Mouse (Mus musculus): ENCODE data around the gene Nfasc. TPM values are rescaled to one million over a fixed set of nuclear protein-coding genes. Genes with fewer than 3 reads are reported as not detected.

Gene Nfasc
- polyA plus RNA-seq, 1 experiment from 2014 or later, result 0.46 TPM

DNA sequence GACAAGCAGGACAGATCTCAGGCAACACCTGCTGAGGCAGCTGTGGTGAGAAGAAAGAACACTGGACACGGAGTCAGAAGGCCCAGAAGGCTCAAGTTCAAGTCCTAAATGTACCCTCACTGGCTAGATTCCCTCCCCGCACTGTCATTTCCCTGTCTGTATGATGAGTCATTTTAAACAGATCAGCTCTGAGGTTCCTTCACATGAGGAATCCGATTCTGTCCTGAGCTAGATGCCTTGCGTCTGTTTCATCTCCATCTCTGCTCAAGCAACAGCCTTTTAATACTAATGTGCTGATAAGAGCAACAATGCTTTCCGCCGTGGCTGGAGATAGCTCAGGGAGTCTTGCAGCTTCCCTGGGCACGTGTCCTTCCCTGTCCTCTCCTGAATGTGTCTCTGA is 175.8 kb downstream of the Nfasc start:
- H3K36me3 ChIP-seq, result no peaks in the 10 kb centered on the region
- peaks cover 29% of the 10 kb centered on the region for H3K27me3 ChIP-seq (replicated peaks)
- H3K9me3 ChIP-seq (replicated peaks), result no peaks in the 10 kb centered on the region
- H3K4me1 ChIP-seq (replicated peaks), result peaks cover 22% of the 10 kb centered on the region
- no peak overlapping the region for H3K4me3 ChIP-seq
- no peak overlapping the region for H3K9ac ChIP-seq
- 18% methylated on average over 7 of the region's 7 CpGs for WGBS
- no peak overlapping the region for H3K4me2 ChIP-seq
- no peak for ATAC-seq (ENCODE audit: insufficient number of reproducible peaks, low FRiP score)
- no peak overlapping the region for H3K27ac ChIP-seq (ENCODE audit: poor library complexity, severe bottlenecking)

DNA sequence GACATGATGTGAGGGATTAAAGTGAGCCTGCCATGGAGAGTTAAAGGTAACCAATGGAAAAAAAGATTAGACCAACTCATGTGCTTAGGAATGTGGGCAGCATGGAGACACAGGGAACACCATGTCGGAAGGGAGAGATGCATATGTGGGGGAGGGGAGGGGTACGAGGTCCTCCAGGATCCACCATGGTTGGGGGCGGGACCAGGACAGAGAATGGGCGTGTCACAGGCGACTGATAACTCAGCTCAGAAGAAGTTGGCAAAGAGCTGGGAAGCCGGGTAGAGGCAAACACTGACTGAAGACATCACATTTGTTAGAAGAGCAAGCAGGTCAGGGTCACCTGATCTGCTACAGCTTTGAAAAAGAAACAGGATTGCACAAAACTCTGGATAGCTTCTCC is 176.7 kb downstream of the Nfasc start:
- 25% methylated on average over 6 of the region's 6 CpGs for WGBS
- peaks cover 29% of the 10 kb centered on the region for H3K27me3 ChIP-seq (replicated peaks)

DNA sequence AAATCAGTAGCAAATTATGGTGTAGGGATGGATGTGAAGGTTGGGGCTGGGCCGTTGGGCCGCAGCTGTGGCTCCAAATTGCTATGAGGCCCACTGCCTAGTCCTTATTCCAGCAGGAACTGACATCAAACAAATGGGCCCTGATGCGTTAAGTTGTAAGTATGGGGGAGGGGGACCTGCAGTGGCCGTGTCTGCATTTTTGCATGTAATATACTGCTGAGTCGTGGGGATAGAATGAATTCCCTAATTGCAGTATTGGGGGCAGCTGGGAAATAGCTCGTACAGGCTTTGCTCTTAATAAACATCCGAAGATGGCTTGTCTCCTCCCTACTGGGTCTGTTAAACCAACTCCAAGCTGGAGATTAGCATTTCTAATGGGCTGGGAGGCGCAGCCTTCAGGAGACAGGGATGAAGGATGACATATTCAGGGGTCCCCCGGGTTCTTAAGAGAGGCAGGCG is 179.2 kb downstream of the Nfasc start:
- H3K4me3 ChIP-seq, result no peak overlapping the region
- no peak overlapping the region for H3K4me2 ChIP-seq
- H3K27me3 ChIP-seq (replicated peaks), result peaks cover 37% of the 10 kb centered on the region
- 45% methylated on average over 10 of the region's 10 CpGs for WGBS
- no peak for ATAC-seq (ENCODE audit: insufficient number of reproducible peaks, low FRiP score)
- H3K9ac ChIP-seq, result no peak overlapping the region
- peaks cover 38% of the 10 kb centered on the region for H3K4me1 ChIP-seq (replicated peaks)
- no peaks in the 10 kb centered on the region for H3K9me3 ChIP-seq (replicated peaks)
- no peaks in the 10 kb centered on the region for H3K36me3 ChIP-seq
- H3K27ac ChIP-seq (ENCODE audit: poor library complexity, severe bottlenecking), result no peak overlapping the region

More for the DNA sequence above, 176.7 kb downstream of the Nfasc start:
- Histone ChIP-seq H3K4me1 (replicated peaks) (peaks cover 22% of the 10 kb centered on the region), H3K36me3 (no peaks in the 10 kb centered on the region), H3K27ac (ENCODE audit: poor library complexity, severe bottlenecking) (no peak overlapping the region), H3K4me2 (no peak overlapping the region), H3K9ac (no peak overlapping the region), H3K9me3 (replicated peaks) (no peaks in the 10 kb centered on the region), H3K4me3 (no peak overlapping the region)
- no peak for ATAC-seq (ENCODE audit: insufficient number of reproducible peaks, low FRiP score)

DNA sequence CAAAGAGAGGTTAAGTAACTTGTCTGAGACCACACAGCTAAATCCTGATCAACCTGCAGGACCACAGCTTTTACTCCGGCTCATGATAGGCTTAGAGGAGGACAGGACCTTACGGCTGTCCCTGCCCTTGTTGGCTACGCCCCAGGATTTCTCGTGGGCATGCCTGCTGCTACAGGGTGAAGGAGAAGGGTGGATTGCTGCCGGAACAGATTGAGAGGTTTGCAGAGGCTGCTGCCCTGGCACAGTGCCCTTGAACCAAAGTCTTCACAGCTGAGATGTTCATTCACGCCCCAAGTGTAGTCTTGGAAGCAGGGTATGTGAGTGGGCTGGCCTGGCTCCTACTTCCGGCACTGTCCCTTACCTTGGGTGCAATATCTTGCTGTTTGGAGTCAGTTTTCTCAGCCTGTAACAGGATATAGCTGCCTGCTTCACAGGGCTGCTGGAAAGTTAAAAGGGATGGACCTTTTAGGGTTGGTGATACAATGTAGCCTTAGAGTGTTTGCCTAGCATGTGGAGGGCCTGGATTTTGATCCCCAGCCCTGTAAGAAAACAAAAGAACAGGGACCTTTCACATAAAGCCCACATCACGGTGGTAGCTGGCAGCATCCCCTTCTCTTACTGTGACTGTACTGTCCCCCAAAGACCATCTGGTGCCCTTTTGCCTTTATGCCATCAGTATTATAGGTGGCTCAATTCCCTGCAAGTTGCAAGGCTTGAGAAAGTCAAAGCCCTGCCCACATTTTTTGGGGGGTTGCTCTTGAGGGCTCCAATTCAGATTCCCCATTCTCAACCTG is 180.5 kb downstream of the Nfasc start:
- no peaks in the 10 kb centered on the region for H3K9me3 ChIP-seq (replicated peaks)
- no peak overlapping the region for H3K4me2 ChIP-seq
- peaks cover 37% of the 10 kb centered on the region for H3K27me3 ChIP-seq (replicated peaks)
- H3K27ac ChIP-seq (ENCODE audit: poor library complexity, severe bottlenecking), result no peak overlapping the region
- H3K4me3 ChIP-seq, result no peak overlapping the region
- H3K4me1 ChIP-seq (replicated peaks), result peaks cover 37% of the 10 kb centered on the region
- 71% methylated on average over 8 of the region's 8 CpGs for WGBS
- H3K9ac ChIP-seq, result no peak overlapping the region
- no peaks in the 10 kb centered on the region for H3K36me3 ChIP-seq
- ATAC-seq (ENCODE audit: insufficient number of reproducible peaks, low FRiP score), result no peak

DNA sequence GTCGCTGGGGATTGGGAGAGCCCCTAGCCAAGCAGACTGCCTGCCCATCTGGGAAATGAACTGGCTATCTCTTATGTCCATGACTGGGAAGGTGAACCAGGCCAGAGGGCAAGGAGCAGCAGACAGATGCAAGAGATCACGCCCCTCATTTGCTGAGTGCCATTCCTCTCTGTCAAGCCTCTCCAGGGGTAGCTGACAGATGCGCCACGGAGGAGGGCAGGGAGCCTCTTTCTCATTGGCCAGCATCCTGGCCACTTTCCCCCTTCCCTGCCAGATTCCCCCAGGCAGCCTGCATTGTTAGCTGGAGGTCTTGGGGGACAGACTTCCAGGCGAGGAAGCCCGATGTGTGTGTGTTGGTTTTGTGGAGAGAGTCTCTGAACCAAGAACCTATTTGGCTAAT is 182.6 kb downstream of the Nfasc start:
- Histone ChIP-seq H3K4me2 (no peak overlapping the region), H3K27me3 (replicated peaks) (peaks cover 36% of the 10 kb centered on the region), H3K36me3 (no peaks in the 10 kb centered on the region), H3K4me3 (no peak overlapping the region), H3K4me1 (replicated peaks) (peaks cover 24% of the 10 kb centered on the region), H3K27ac (ENCODE audit: poor library complexity, severe bottlenecking) (no peak overlapping the region), H3K9me3 (replicated peaks) (no peaks in the 10 kb centered on the region), H3K9ac (no peak overlapping the region)
- no peak for ATAC-seq (ENCODE audit: insufficient number of reproducible peaks, low FRiP score)
- WGBS, result 21% methylated on average over 6 of the region's 6 CpGs

DNA sequence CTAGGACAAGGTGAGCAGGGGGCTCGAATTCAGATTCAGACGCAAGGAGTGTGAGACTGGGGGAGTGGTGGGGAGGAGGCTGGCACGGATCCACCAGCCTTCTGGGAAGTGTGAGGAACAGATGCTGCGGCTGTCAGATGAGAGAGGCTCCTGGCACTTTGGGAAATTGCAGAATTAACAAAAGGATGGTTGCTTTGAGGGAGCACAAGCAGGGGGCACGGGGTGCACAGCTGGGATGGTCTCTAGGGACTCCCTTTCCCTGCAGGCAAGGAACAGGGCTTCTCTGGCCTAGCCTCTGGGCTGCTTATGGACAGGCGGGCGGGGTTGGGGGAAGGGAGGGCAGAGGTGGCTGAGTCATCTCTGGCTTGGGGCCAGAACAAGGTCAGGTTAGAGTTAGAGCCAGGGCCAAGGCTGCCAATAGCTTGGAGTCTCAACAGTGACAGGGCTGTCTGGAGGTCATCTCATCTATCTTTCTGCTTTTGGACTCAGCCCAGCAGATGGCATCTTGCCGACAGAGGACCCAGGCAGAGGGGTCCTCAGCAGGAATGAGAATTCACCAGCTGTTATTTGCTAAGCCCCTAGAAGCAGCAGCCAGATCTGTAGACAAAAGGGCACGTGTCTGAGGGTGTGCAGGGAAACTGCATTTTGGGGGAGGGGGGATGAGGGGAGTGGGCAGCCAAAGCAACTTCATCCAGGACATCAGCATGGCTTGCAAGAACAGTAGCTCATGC is 183.5 kb downstream of the Nfasc start:
- H3K27ac ChIP-seq (ENCODE audit: poor library complexity, severe bottlenecking), result no peak overlapping the region
- peaks cover 33% of the 10 kb centered on the region for H3K27me3 ChIP-seq (replicated peaks)
- ATAC-seq (ENCODE audit: insufficient number of reproducible peaks, low FRiP score), result peak; percentile 85
- peak overlapping the region; percentile 43 for H3K9ac ChIP-seq
- H3K4me1 ChIP-seq (replicated peaks), result peaks cover 24% of the 10 kb centered on the region
- WGBS, result 17% methylated on average over 9 of the region's 9 CpGs
- H3K4me3 ChIP-seq, result no peak overlapping the region
- H3K36me3 ChIP-seq, result no peaks in the 10 kb centered on the region
- H3K9me3 ChIP-seq (replicated peaks), result no peaks in the 10 kb centered on the region
- H3K4me2 ChIP-seq, result peak overlapping the region; percentile 20; the same call in 1 of the 2 replicates

DNA sequence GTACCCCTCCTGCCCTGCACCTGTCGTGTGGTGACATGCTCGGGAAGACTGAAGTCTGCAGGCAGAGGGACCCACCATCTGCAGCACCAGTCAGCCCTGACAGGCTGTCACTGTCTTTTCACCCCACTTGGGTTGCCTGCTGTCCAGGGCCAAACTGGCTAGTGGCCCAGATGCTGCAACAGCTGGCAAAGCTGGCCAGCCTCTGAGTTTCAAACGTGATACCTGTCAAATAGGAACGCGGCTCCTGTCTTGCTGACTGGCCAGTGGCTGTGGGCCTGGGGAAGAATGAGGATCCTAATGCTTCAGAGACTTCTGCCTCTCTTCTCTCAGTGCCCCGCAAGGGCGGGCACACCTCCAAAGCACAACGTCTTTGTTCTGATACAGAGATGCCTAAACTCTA is 197.8 kb downstream of the Nfasc start:
- H3K4me1 ChIP-seq (replicated peaks), result peaks cover 17% of the 10 kb centered on the region
- ATAC-seq (ENCODE audit: insufficient number of reproducible peaks, low FRiP score), result no peak
- H3K9ac ChIP-seq, result no peak overlapping the region
- H3K4me2 ChIP-seq, result no peak overlapping the region
- H3K9me3 ChIP-seq (replicated peaks), result no peaks in the 10 kb centered on the region
- peaks cover 81% of the 10 kb centered on the region for H3K27me3 ChIP-seq (replicated peaks)
- H3K27ac ChIP-seq (ENCODE audit: poor library complexity, severe bottlenecking), result no peak overlapping the region
- H3K36me3 ChIP-seq, result no peaks in the 10 kb centered on the region
- no peak overlapping the region for H3K4me3 ChIP-seq
- 68% methylated on average over 8 of the region's 8 CpGs for WGBS

DNA sequence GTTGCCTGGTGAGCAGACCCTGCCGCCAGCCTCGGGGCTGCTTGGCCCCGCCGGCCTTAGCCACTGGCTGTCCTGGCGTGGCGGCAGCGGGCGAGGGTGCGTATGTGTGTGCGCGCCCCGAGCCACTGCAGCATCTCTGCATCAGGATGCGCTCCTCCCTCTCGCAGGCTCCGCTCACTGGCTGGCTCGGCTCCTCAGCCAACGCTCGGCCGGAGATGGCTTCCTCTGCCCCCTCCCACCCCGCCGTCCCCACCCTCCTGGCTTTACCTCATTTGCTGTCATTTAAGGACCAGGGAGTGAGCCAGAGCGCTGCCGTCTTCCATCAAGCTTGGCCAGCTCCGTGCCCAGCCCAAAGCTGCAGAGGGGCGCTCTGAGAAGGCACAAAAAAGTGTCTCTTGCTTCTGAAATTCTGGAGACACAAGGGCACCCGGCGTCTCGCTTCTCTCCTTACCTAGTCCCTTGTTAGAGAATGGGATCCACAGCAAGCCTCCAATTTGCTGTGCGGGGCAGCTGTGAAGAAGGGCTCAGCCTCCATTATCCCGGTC is 198.8 kb downstream of the Nfasc start, which contains the start of gene Cntn2:
TSS of gene Cntn2 (minus strand) at position 495 of the 545 bp plus-strand sequence.
- Histone ChIP-seq H3K27ac (ENCODE audit: poor library complexity, severe bottlenecking) (no peak within 1 kb of the TSS), H3K4me1 (replicated peaks) (peaks cover 17% of the 10 kb centered on the region), H3K36me3 (no peaks in the 10 kb centered on the region), H3K9me3 (replicated peaks) (no peaks in the 10 kb centered on the region), H3K9ac (no peak within 1 kb of the TSS), H3K4me3 (peak within 1 kb of the TSS; percentile 18), H3K27me3 (replicated peaks) (peaks cover 81% of the 10 kb centered on the region), H3K4me2 (peak within 1 kb of the TSS; percentile 54)
- ATAC-seq (ENCODE audit: insufficient number of reproducible peaks, low FRiP score), result no peak
- 2% methylated on average over 30 of the region's 30 CpGs for WGBS

DNA sequence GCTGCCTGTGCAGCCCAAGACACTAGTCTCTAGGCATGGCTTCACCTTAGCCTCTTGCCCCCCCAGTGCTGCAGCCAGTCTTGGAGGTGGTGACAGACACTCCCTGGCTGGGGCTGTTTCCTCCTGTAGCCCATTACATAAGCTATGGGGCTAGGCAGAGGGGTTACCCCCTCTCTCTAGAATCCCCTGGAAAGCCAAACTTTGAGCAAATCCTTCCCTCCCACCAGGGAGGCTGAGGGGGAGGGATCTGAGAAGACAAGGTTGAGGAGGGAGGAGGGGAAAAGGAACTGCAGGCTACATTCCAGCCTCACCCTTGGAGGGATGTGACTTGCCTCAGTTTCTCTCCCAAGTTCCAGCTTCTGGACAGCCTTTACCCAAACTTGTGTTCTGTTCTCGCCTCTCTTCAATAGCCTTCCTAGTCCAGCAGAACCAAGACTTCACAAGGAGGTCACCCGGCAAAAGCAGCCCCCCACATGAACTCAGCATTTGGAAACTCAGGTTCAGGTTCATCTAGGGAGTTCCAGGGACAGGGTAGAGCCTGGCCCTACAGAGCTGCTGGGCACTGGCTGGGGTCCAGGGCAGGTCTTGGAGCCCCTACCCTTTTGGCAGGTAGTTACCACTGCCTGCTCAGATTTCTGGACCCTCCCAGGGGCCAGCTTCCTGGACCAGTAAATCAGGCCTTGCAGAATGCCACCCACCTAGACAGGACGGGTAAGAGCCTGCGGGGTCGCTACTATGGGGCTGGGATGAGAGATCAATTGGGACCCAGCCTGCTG is 199.6 kb downstream of the Nfasc start:
- peaks cover 81% of the 10 kb centered on the region for H3K27me3 ChIP-seq (replicated peaks)
- no peak overlapping the region for H3K9ac ChIP-seq
- 0 out of 2 replicates have a peak overlapping the region, but pooled peaks have one; percentile 54 for H3K4me2 ChIP-seq
- ATAC-seq (ENCODE audit: insufficient number of reproducible peaks, low FRiP score), result 0 out of 2 replicates have a peak, but pooled peaks have one; percentile 27
- H3K4me1 ChIP-seq (replicated peaks), result peaks cover 17% of the 10 kb centered on the region
- H3K4me3 ChIP-seq, result no peak overlapping the region
- 13% methylated on average over 5 of the region's 5 CpGs for WGBS
- no peak overlapping the region for H3K27ac ChIP-seq (ENCODE audit: poor library complexity, severe bottlenecking)
- no peaks in the 10 kb centered on the region for H3K36me3 ChIP-seq
- no peaks in the 10 kb centered on the region for H3K9me3 ChIP-seq (replicated peaks)

DNA sequence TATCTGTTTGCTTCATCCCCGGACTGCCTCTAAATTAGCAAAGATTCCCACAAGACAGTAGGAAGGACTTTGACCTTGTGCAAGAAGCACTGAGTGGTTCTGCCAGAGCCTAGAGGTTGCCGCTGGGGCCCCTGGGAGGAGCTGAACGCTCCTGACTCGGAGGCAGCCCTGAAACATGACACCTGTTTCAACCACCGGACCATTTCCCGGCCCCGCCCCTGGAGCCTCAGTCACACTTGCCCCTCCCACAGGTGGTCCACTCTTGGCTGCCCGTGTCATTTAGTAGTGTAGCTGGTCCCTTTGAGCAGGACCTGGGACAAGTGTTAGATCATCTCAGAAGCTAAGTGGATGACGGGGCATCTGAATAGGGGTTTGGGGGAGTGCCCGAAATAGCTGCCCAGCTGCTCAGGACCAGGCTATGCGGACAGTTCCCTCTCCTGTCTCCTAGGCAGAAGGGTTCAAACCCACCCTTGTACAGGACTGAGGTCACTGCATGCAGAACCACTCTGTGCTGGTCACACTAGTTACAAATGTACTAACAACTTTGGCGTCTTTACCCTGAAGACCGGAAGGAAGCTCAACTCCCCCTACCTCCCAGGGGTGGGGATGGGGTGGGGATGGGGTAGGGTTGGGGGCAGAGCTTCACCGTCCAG is 200.3 kb downstream of the Nfasc start:
- Histone ChIP-seq H3K4me3 (no peak overlapping the region), H3K27ac (ENCODE audit: poor library complexity, severe bottlenecking) (no peak overlapping the region), H3K9ac (no peak overlapping the region), H3K36me3 (no peaks in the 10 kb centered on the region), H3K4me1 (replicated peaks) (peaks cover 17% of the 10 kb centered on the region), H3K27me3 (replicated peaks) (peaks cover 86% of the 10 kb centered on the region), H3K4me2 (peak overlapping the region; percentile 33), H3K9me3 (replicated peaks) (no peaks in the 10 kb centered on the region)
- ATAC-seq (ENCODE audit: insufficient number of reproducible peaks, low FRiP score), result 0 out of 2 replicates have a peak, but pooled peaks have one; percentile 13
- 2% methylated on average over 14 of the region's 14 CpGs for WGBS

Measured in heart, embryonic 12.5 days (tissue).